Mouse (Mus musculus): ENCODE measurements around the gene Polg2.
"Not testable (repeated sequence)": the region's sequence is repeated elsewhere in the genome, so short reads cannot be mapped to it uniquely, and the experiment has no call there.

Gene Polg2

GRCm38 (mm10) chr11:106779388-106780088, at the start of gene Polg2:
Gene Polg2, minus strand, starts transcription at chr11:106779537.
- in situ Hi-C loops (cut with MboI; ENCODE audit: low pct_unique_long_range_greater_than_20kb in 1 of 2, low sequenced_read_pairs in 2 of 2, unreplicated experiment in 1 of 2) = no loop called here

- in situ Hi-C loops (cut with MboI; ENCODE audit: low pct_unique_long_range_greater_than_20kb in 1 of 2, low sequenced_read_pairs in 2 of 2, unreplicated experiment in 1 of 2) = no loop called here
Measured at GRCm38 (mm10) chr11:106828079-106828478, 48.7 kb upstream of the Polg2 start.

GRCm38 (mm10) chr11:106824403-106824802, 45.1 kb upstream of the Polg2 start:
- in situ Hi-C loops (cut with MboI; ENCODE audit: low pct_unique_long_range_greater_than_20kb in 1 of 2, low sequenced_read_pairs in 2 of 2, unreplicated experiment in 1 of 2) = no loop called here

DNA sequence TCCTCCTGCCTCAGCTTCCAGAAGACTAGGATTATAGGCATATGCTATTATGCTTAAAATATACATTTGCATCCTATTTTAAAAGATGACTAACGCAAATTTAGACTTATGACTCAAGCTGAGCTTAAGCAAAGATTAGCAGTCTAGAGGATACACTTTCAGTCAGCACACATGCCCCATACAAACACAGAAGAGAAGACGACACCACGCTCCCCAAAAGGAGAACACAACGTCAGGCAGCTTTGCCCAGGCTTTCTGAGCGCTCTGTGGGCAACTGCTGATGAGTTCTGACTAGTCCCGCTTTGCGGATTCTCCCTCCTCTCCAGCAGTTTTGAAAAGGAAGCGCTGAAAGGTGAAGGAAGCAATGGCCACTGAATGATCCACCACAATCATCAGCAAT, 44.4 kb upstream of the Polg2 start:
- in situ Hi-C loops (cut with MboI; ENCODE audit: low pct_unique_long_range_greater_than_20kb in 1 of 2, low sequenced_read_pairs in 2 of 2, unreplicated experiment in 1 of 2) = no loop called here

GRCm38 (mm10) chr11:106822911-106823310, 43.6 kb upstream of the Polg2 start:
- in situ Hi-C loops (cut with MboI; ENCODE audit: low pct_unique_long_range_greater_than_20kb in 1 of 2, low sequenced_read_pairs in 2 of 2, unreplicated experiment in 1 of 2) = no loop called here

- in situ Hi-C loops (cut with MboI; ENCODE audit: low pct_unique_long_range_greater_than_20kb in 1 of 2, low sequenced_read_pairs in 2 of 2, unreplicated experiment in 1 of 2) = no loop called here
Measured at GRCm38 (mm10) chr11:106822491-106822890, 43.2 kb upstream of the Polg2 start.

DNA sequence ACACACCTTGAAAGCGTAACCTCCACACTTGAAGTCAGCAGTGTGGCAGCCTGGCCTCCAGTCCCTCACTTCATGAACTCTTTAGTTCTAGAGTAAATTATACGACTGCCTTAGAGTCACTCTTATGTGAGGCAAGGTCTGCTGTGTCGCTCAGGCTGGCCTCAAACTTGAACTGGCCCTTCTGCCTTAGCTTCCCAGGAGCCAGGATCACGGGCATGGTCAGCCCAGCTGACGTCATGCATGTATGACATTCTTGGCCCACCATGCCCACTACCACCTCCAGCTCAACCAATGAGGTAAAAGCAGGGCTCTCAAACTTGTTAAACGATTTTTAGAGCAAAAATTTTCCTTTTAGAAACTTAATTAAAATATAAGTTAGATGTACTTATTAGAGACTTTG, 42.1 kb upstream of the Polg2 start:
- in situ Hi-C loops (cut with MboI; ENCODE audit: low pct_unique_long_range_greater_than_20kb in 1 of 2, low sequenced_read_pairs in 2 of 2, unreplicated experiment in 1 of 2) = no loop called here

DNA sequence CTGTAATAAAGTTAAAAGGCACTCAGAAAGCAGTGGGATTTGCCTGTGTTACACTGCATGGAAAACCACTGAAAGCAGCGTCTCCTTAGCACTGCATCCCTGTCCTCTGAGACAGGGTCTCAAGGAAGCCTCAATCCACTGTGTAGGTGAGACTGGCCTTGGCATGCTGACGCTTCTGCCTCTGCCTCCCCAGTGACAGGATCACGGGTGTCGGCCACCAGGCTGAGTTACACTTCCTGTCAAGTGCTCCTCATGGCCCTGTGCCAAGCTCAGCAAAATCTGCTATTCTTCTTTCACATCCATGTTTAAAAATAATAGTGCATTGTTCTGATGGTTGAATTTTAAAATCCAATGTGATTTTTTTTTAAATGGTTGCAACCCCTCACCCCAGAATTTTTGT, 41.6 kb upstream of the Polg2 start:
- in situ Hi-C loops (cut with MboI; ENCODE audit: low pct_unique_long_range_greater_than_20kb in 1 of 2, low sequenced_read_pairs in 2 of 2, unreplicated experiment in 1 of 2) = no loop called here

DNA sequence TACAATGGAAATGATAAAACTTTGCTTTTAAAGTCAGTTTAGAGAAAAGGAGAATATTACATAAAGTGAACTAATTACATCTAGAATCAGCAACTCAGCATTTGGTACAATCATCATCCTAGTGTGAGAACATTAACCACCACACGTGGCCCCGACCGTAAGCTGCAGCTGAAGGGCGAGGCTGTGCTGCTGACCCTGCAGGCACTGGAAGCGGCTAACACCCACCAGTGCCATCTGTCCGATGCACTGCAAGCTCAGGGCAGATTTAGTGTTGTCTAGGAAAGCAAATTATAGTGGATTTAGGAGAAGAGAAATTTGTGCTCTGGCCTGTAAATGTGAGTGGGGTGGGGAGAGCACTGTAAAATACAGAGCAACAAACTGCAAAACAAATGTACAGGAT, 40.9 kb upstream of the Polg2 start:
- in situ Hi-C loops (cut with MboI; ENCODE audit: low pct_unique_long_range_greater_than_20kb in 1 of 2, low sequenced_read_pairs in 2 of 2, unreplicated experiment in 1 of 2) = no loop called here

GRCm38 (mm10) chr11:106819595-106819994, 40.3 kb upstream of the Polg2 start:
- in situ Hi-C loops (cut with MboI; ENCODE audit: low pct_unique_long_range_greater_than_20kb in 1 of 2, low sequenced_read_pairs in 2 of 2, unreplicated experiment in 1 of 2) = no loop called here

- in situ Hi-C loops (cut with MboI; ENCODE audit: low pct_unique_long_range_greater_than_20kb in 1 of 2, low sequenced_read_pairs in 2 of 2, unreplicated experiment in 1 of 2) = no loop called here
Measured at GRCm38 (mm10) chr11:106818341-106818740, 39.0 kb upstream of the Polg2 start.

- in situ Hi-C loops (cut with MboI; ENCODE audit: low pct_unique_long_range_greater_than_20kb in 1 of 2, low sequenced_read_pairs in 2 of 2, unreplicated experiment in 1 of 2) = no loop called here
Measured at GRCm38 (mm10) chr11:106817808-106818207, 38.5 kb upstream of the Polg2 start.

GRCm38 (mm10) chr11:106817156-106817555, 37.8 kb upstream of the Polg2 start:
- in situ Hi-C loops (cut with MboI; ENCODE audit: low pct_unique_long_range_greater_than_20kb in 1 of 2, low sequenced_read_pairs in 2 of 2, unreplicated experiment in 1 of 2) = no loop called here

- in situ Hi-C loops (cut with MboI; ENCODE audit: low pct_unique_long_range_greater_than_20kb in 1 of 2, low sequenced_read_pairs in 2 of 2, unreplicated experiment in 1 of 2) = no loop called here
Measured at GRCm38 (mm10) chr11:106816316-106816715, 37.0 kb upstream of the Polg2 start.

DNA sequence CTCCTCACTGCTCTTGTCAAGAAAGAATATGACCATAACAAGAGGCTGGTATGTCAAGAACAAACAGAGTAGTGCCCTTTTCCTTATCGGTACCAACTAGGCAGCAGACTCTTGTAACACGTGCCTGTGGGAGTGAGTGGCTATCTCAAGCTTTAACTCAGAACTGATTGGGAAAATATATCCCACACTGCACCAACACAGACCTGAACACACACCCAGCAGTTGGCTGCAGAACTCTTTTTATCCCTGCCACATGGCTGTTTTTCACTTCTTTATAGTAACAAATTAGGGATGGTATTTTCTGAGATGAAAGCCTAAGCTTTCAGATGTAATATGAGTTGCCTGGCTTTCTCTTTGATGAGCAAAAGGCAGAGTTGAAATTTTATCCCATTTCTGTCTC, 36.4 kb upstream of the Polg2 start:
- in situ Hi-C loops (cut with MboI; ENCODE audit: low pct_unique_long_range_greater_than_20kb in 1 of 2, low sequenced_read_pairs in 2 of 2, unreplicated experiment in 1 of 2) = no loop called here

DNA sequence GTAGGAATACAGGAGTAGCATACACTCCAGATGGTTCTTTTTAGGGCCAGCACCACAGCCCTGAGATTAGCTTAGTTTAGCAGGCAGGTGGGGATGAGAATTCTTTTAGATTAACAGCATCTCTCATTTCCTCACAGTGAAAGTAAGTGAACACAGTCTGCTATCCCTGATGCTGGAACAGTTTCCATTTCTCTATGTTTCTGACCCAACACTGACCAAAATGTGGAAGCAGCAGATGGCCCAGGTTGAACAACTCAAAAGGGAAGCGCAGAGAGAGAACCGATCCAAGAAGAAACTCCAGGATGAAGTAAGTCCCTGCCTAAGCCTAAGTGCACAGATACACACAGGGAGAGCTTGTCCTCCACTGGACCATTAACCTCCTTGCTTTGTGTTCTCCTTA, 36.0 kb upstream of the Polg2 start:
- in situ Hi-C loops (cut with MboI; ENCODE audit: low pct_unique_long_range_greater_than_20kb in 1 of 2, low sequenced_read_pairs in 2 of 2, unreplicated experiment in 1 of 2) = no loop called here

GRCm38 (mm10) chr11:106814601-106815320, 35.4 kb upstream of the Polg2 start:
- in situ Hi-C loops (cut with MboI; ENCODE audit: low pct_unique_long_range_greater_than_20kb in 1 of 2, low sequenced_read_pairs in 2 of 2, unreplicated experiment in 1 of 2) = no loop called here

DNA sequence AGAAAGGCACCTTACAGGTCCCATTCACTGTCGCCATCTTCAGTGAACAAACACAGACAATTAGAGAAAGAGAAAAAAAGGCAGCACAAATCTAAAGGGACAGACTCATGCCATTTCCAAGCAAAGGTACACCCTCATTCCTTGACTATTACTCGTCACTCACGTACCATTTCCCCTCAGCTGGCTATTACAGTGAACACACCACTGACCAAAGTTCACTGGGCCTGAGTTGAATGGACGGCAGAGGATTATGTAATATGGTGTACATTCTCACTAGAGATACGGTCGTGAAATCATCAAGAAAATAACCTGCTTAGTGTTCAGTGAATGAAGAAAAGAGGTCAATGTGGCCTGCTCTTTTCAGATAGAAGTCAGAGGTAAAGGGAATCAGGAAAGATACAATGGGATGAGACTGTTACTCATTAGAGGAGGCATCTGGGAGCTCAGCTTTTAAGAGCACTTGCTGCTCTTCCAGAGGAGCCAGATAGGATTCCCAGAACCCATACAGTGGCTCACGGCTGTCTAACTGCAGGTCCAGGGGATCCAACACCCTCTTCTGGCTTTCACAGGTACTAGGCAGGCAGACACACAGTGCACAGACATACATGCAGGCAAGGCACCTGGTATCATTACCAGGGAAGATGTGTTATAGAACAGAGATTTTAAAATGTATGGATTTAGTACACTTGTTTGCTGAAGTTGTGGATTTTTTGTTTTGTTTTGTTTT, 33.2 kb upstream of the Polg2 start:
- in situ Hi-C loops (cut with MboI; ENCODE audit: low pct_unique_long_range_greater_than_20kb in 1 of 2, low sequenced_read_pairs in 2 of 2, unreplicated experiment in 1 of 2) = no loop called here

DNA sequence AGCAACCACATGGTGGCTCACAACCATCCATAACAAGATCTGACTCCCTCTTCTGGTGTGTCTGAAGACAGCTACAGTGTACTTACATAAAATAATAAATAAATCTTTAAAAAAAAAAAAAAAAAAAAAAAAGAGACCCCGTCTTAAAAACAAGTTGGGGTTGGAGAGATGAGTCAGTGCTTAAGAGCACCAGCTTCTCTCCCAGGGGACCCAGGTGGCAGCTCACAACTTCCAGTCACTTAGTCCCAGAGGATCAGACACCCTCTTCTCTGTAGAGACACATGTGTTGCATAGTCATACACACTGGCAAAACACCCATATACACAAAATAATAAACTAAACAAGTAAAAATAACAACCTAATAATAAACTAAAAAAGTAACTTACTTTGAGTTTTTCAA, 28.1 kb upstream of the Polg2 start:
- in situ Hi-C loops (cut with MboI; ENCODE audit: low pct_unique_long_range_greater_than_20kb in 1 of 2, low sequenced_read_pairs in 2 of 2, unreplicated experiment in 1 of 2) = not testable (repeated sequence)
